Mouse (Mus musculus): ENCODE results near the gene Gm1979.
"Not testable (repeated sequence)": the region's sequence is repeated elsewhere in the genome, so short reads cannot be mapped to it uniquely, and the experiment has no call there.

GRCm38 (mm10) chr5:26006937-26007695 is 2.5 kb upstream of the Gm1979 start:
- not testable (repeated sequence) for TF ChIP-seq CTCF (IDR thresholded peaks at IDR 0.05; ENCODE audit: insufficient read depth, low read length); POLR2A (IDR thresholded peaks at IDR 0.05; ENCODE audit: borderline replicate concordance, extremely low read depth, low read depth, low read length)
